In the genomic region with DNA sequence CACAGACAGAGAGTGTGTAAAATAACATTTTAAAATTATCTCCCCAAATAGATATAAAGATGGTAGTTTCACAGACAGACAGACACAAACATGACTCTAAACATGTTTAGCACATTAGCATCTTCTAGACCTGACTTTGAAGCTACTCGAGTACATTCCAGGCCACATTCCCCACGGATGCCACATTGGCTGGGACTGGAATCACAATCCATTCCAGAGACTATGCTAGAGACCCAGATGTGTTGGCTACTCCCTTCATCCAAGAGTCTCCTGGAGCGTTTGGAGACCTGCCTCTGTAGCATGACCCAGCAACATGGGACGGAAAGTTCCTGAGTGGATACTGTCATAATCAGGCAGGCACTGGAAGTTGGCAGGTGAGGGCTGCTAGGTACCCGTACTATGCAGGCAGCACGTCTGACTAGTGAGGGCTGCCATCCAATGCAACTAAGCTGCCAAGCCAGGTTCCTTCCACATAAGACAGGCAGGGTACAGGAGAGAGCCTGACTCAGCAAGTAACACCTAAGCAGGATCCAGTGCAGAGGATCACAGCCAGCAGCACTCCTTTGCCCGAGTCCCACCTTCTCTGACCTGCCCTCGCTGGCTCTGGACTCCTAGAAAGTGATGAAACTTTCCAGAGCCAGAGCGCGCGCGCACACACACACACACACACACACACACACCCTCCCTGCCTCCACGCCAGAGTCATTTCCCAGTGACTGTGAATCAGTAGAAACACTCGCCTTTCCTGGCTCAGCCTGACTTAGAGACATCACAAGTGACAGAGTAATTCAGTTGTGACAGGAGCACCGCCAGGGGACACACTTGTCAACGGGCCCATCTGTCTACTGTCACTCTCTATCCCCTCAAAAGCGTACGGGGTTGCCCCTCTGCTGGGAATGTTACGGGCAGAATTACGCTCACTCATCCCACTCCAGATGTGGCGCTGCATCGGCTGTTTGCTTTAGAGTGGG, we compare ENCODE assay signal across 8 mouse cellular contexts.
DNase-seq lines count a peak whose midpoint lies in the region; ATAC-seq and TF ChIP-seq lines count a peak whose summit lies in the region.

No protein-coding gene starts in this region.

- no peak overlapping the region for H3K27ac ChIP-seq in embryonic facial prominence, embryonic 12.5 days
- H3K27ac ChIP-seq in heart, postnatal 0 days (ENCODE audit: low read depth): no peak overlapping the region
- no peak overlapping the region for H3K27ac ChIP-seq in midbrain, embryonic 12.5 days (replicated peaks)

- peak overlapping the region; percentile 40 for H3K4me2 ChIP-seq in embryonic facial prominence, embryonic 12.5 days (replicated peaks)
- peak overlapping the region; percentile 55 for H3K4me2 ChIP-seq in heart, postnatal 0 days (ENCODE audit: low read depth, low read length)
- no peak overlapping the region for H3K4me2 ChIP-seq in midbrain, embryonic 12.5 days (replicated peaks)

- no peaks in the 10 kb centered on the region for H3K36me3 ChIP-seq in embryonic facial prominence, embryonic 12.5 days
- H3K36me3 ChIP-seq in heart, postnatal 0 days (replicated peaks; ENCODE audit: control insufficient read depth, insufficient read depth, low read length): no peaks in the 10 kb centered on the region
- H3K36me3 ChIP-seq in midbrain, embryonic 12.5 days: no peaks in the 10 kb centered on the region

- no peaks in the 10 kb centered on the region for H3K9me3 ChIP-seq in embryonic facial prominence, embryonic 12.5 days
- H3K9me3 ChIP-seq in heart, postnatal 0 days (replicated peaks; ENCODE audit: control insufficient read depth, low read length): no peaks in the 10 kb centered on the region
- H3K9me3 ChIP-seq in midbrain, embryonic 12.5 days: no peaks in the 10 kb centered on the region

- H3K4me1 ChIP-seq in embryonic facial prominence, embryonic 12.5 days: peaks cover 29% of the 10 kb centered on the region
- peaks cover 16% of the 10 kb centered on the region; the same call in 1 of the 2 replicates for H3K4me1 ChIP-seq in heart, postnatal 0 days (ENCODE audit: control insufficient read depth, insufficient read depth)
- H3K4me1 ChIP-seq in midbrain, embryonic 12.5 days: peaks cover 4% of the 10 kb centered on the region; the same call in 1 of the 2 replicates

- peak; percentile 9 for DNase-seq in adrenal gland, postnatal 25 days
- peak; percentile 35 for DNase-seq in heart, postnatal 0 days (ENCODE audit: low spot score)
- peak; percentile 9 to 54 for DNase-seq in kidney, postnatal 25 days
- DNase-seq in testis, postnatal 14 days (ENCODE audit: low spot score): no peak
- no peak for DNase-seq in frontal cortex, postnatal 14 days (ENCODE audit: low spot score in 2 of 2)

- peak; percentile 29; the same call in 1 of the 2 replicates for TF ChIP-seq CTCF in heart, postnatal 0 days (IDR thresholded peaks at IDR 0.05; ENCODE audit: low read depth)

- 46% methylated on average over 22 of the region's 22 CpGs for WGBS in embryonic facial prominence, embryonic 12.5 days
- WGBS in heart, postnatal 0 days: 22% methylated on average over 22 of the region's 22 CpGs
- WGBS in midbrain, embryonic 12.5 days: 69% methylated on average over 22 of the region's 22 CpGs

- no peak overlapping the region for H3K4me3 ChIP-seq in embryonic facial prominence, embryonic 12.5 days
- H3K4me3 ChIP-seq in heart, postnatal 0 days (ENCODE audit: low read depth, low read length): peak overlapping the region; percentile 14
- no peak overlapping the region for H3K4me3 ChIP-seq in midbrain, embryonic 12.5 days

- H3K9ac ChIP-seq in embryonic facial prominence, embryonic 12.5 days: no peak overlapping the region
- no peak overlapping the region for H3K9ac ChIP-seq in heart, postnatal 0 days (replicated peaks; ENCODE audit: low read depth, low read length)
- no peak overlapping the region for H3K9ac ChIP-seq in midbrain, embryonic 12.5 days (replicated peaks)

- peak; percentile 47; the same call in 1 of the 2 replicates for ATAC-seq in embryonic facial prominence, embryonic 12.5 days (ENCODE audit: insufficient number of reproducible peaks, insufficient read depth, low FRiP score, low TSS enrichment)
- ATAC-seq in heart, postnatal 0 days (ENCODE audit: insufficient read depth, low read depth): peak; percentile 59
- 0 out of 2 replicates have a peak, but pooled peaks have one; percentile 38 for ATAC-seq in midbrain, embryonic 12.5 days (ENCODE audit: low FRiP score, low read depth)
- ATAC-seq in megakaryocyte, adult 5-6 weeks (ENCODE audit: poor library complexity, severe bottlenecking): no peak

- no peaks in the 10 kb centered on the region for H3K27me3 ChIP-seq in embryonic facial prominence, embryonic 12.5 days
- no peaks in the 10 kb centered on the region for H3K27me3 ChIP-seq in heart, postnatal 0 days (ENCODE audit: control insufficient read depth, insufficient read depth, low read length)
- H3K27me3 ChIP-seq in midbrain, embryonic 12.5 days: peaks cover 4% of the 10 kb centered on the region; the same call in 1 of the 2 replicates

- TF ChIP-seq EP300 in heart, postnatal 0 days (IDR thresholded peaks at IDR 0.05; ENCODE audit: low read depth): no peak

Comparison
In these comparisons a context has a peak if more than half of its experiments do, and no peak if none do; other contexts are left out.
1. DNase-seq: peak in adrenal gland, postnatal 25 days (single experiment), heart, postnatal 0 days (single experiment) and kidney, postnatal 25 days (2 of 2); none in testis, postnatal 14 days (single experiment) and frontal cortex, postnatal 14 days (0 of 2).